Mouse (Mus musculus) kidney, adult 2 months (tissue): ENCODE results near the gene Arhgap45. TPM values are rescaled to one million over a fixed set of nuclear protein-coding genes. Genes with fewer than 3 reads are reported as not detected.

Experiments used
- DNase-seq: peaks from one replicate; pipeline ENCODE4 v3.0.0; 2021
- H3K27ac ChIP-seq: fragments of 200-500 bp; 2 replicates; pipeline ENCODE4 v1.5.1; 2012; ENCODE audit warnings: low read depth, low read length, control low read depth, inconsistent platforms; ENCODE audit not compliant: insufficient read depth
- H3K27me3 ChIP-seq: fragments of 200-500 bp; replicated peaks from 2 replicates; pipeline ENCODE4 v1.6.1; 2012; ENCODE audit warnings: mild to moderate bottlenecking, moderate library complexity, low read length, inconsistent platforms; ENCODE audit not compliant: control insufficient read depth, insufficient read depth
- H3K36me3 ChIP-seq: fragments of 200-500 bp; 2 replicates; pipeline ENCODE4 v1.6.1; 2012; ENCODE audit warnings: mild to moderate bottlenecking, moderate library complexity, low read length, inconsistent platforms; ENCODE audit not compliant: control insufficient read depth, insufficient read depth
- H3K4me1 ChIP-seq: fragments of 200-500 bp; 2 replicates; pipeline ENCODE4 v1.6.1; 2011; ENCODE audit warnings: low read length; ENCODE audit not compliant: control insufficient read depth, insufficient read depth
- H3K4me3 ChIP-seq: fragments of 200-500 bp; 2 replicates; pipeline ENCODE4 v1.5.1; 2011; ENCODE audit warnings: mild to moderate bottlenecking, low read depth, low read length, control low read depth; ENCODE audit not compliant: insufficient read depth
- CTCF ChIP-seq: fragments of 200-500 bp; conservative IDR thresholded peaks from 2 replicates; pipeline ENCODE4 v1.5.1; 2011; ENCODE audit warnings: low read depth, mild to moderate bottlenecking, control low read depth, low read length, moderate library complexity, mixed read lengths; ENCODE audit not compliant: insufficient read depth, insufficient read length
- POLR2A ChIP-seq: fragments of 200-500 bp; IDR thresholded peaks from one replicate; pipeline ENCODE4 v1.6.1; 2011; ENCODE audit warnings: low read depth, low read length, control low read depth
- WGBS: fragments of 180-500 bp; shearing (Covaris S2); methylation state at CpG from one replicate; pipeline ENCODE4 v1.1.7; 2018; 5-methylcytosine and 5-hydroxymethylcytosine counted together
- polyA plus RNA-seq: library from polyadenylated mRNA; depleted of rRNA; stranded (reverse); fragments of >200 nt; gene quantifications from 2 replicates; pipeline ENCODE4 v1.2.3, GENCODE M21; 2012; rRNA removed

The Arhgap45 gene
- polyA plus RNA-seq, 1 experiment = 25.5 TPM

DNA sequence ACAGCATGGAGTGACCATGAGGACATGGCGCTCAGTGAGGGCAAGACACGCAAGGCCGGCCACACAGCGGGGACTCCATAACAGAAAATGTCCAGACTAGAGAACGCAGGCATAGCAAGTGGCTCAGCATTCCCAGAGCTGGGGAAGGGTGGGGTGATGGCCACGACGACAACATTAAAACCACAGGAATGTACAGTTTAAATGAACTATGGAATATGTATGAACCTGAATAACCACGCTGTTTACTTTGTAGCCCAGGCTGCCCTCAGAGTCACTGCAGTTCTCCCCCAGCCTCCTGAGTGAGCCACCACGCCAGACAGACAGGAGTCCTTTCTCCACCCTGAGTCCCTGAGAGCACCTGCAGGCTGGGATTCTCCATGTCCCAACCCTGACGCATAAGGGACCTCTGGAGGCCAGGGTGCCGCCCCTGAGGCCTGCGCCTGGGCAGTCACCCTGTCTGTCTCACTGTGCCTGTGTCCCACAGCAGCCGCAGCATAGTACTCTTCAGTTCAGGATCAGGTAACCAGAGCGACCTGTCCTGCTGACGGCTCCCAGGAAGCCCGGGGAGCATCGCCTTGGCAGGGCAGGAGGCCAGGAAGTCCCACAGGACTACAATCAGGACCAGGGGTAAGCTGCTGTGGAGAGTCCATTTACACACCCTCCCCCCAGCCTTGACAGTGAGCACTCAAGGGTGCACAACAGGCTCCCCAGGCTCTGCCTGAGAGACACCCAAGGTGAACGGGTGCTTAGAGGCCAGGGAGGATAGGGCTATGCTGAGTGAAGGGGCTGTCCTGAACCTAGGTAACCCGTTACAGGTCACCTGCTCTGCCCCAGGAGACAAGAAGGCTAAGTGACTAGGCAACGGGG, 56.4 kb downstream of the Arhgap45 start:
- 65% methylated on average over 20 of the region's 20 CpGs for WGBS
- H3K27me3 ChIP-seq = no peaks in the 10 kb centered on the region
- H3K36me3 ChIP-seq = no peaks in the 10 kb centered on the region
- H3K27ac ChIP-seq = 0 out of 2 replicates have a peak overlapping the region, but pooled peaks have one; percentile 2
- peaks cover 37% of the 10 kb centered on the region for H3K4me1 ChIP-seq
- no peak overlapping the region for H3K4me3 ChIP-seq
- DNase-seq = peak; percentile 71
- TF ChIP-seq CTCF = no peak
- no peak for TF ChIP-seq POLR2A

DNA sequence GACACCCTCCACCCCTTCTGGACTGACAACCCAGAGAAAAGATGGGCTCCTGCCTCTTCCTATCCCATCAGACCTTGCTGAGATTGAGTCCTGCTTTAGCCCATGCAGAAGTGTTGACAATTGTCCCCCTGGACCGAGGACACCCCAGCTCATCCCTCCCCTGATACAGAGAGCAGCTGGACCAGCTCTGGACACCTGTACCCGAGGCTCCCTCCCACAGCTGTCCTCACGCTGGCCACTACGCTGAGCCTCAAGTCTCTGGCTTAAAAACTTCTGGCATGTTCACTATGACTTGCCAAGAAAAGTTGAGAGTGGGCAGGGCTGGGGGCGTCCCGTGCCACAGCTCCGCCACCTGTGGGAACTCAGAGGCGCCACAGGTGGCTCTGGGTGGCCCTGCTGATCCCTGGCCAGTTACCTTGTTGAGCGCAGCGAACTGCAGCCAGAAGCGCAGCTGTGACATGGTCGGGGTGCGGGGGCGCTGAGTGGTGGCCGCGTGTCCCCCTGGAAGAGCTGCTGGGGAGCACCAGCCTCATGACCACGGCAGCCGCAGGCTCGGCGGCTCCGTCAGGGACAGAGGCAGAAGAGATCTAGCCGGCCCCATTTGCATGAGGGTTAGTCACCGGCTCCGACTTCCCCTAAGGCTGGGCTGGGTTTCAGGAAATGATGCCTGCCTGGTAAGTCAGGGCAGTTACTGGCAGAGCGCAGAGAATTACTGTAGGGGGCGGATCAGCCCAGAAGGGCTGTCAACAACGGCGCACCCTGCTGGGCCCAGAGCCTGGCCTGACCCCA, 58.6 kb downstream of the Arhgap45 start:
- peak overlapping the region; percentile 54 for H3K4me3 ChIP-seq
- no peaks in the 10 kb centered on the region for H3K36me3 ChIP-seq
- 34% methylated on average over 28 of the region's 28 CpGs for WGBS
- no peaks in the 10 kb centered on the region for H3K27me3 ChIP-seq
- no peak for TF ChIP-seq POLR2A
- peak; percentile 31; the same call in 1 of the 2 replicates for TF ChIP-seq CTCF
- peaks cover 37% of the 10 kb centered on the region for H3K4me1 ChIP-seq
- H3K27ac ChIP-seq = peak overlapping the region; percentile 82
- peak; percentile 83 for DNase-seq

DNA sequence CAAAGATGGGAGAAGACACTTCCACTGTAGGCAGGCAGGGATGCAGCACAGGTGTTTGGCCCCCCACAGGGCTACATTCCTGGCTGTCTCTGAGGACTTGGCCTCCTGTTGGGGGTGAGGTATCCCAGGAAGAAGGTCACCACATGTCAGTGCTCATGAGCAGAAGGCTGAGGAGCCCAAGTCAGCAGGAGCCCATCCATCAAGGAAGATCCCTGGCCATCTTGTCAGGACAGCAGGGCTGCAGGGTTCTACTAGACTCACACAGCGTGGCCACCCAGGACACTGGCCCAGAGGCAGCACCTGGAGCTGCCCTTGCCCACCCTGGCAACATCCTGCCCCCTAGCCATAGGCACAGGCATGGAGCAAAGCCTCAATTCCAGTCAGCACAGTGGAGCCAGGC, 59.5 kb downstream of the Arhgap45 start:
- H3K4me1 ChIP-seq = peaks cover 33% of the 10 kb centered on the region
- WGBS = 68% methylated on average over 1 of the region's 1 CpGs
- H3K36me3 ChIP-seq = no peaks in the 10 kb centered on the region

DNA sequence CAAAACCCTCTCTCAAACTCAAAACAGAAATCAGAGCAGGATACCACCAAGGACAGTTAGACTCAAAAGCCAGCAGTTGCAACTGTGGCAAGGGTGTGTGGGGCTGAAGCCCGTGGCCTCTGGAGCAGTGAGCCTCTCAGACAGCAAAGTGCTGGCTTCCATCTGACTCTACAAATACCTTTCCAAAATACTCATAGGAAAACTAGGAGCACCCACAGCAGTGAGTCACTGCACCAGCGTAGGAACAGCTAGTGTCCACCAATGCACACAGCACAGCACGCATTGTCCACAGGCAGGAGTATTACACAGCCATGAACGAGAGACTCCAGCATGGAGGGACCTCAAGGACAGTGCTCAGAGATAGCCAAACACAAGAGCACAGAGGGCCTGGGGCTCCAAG, 59.9 kb downstream of the Arhgap45 start:
- no peak for TF ChIP-seq CTCF
- no peak for TF ChIP-seq POLR2A
- Histone ChIP-seq H3K27ac (no peak overlapping the region), H3K4me3 (no peak overlapping the region), H3K36me3 (no peaks in the 10 kb centered on the region), H3K27me3 (no peaks in the 10 kb centered on the region), H3K4me1 (peaks cover 30% of the 10 kb centered on the region)
- 97% methylated on average over 4 of the region's 4 CpGs for WGBS
- no peak for DNase-seq

More for the DNA sequence above, 59.5 kb downstream of the Arhgap45 start:
- H3K27me3 ChIP-seq = no peaks in the 10 kb centered on the region
- TF ChIP-seq CTCF (no peak), POLR2A (no peak)
- no peak for DNase-seq
- no peak overlapping the region for H3K4me3 ChIP-seq
- no peak overlapping the region for H3K27ac ChIP-seq

DNA sequence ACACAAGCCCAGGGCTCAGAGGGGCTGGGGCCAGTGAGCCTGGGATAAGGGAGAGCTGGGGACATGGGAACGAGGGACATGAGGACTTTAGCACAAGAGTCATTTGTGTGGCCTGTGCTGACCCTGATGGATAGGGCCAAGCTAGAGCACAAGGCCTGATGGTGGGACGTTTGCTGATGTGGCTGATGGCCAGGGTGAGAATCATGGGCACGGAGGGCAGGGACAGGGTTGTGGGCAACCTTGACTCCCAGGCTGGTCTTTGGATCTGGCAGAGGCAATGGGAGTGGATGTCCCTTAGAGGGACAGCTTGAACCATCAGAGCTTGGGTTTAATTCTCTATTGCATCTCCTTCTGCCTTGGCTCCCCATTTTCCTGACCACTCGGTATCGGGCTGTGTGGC, 60.9 kb downstream of the Arhgap45 start:
- no peaks in the 10 kb centered on the region for H3K36me3 ChIP-seq
- no peaks in the 10 kb centered on the region for H3K27me3 ChIP-seq
- H3K4me3 ChIP-seq = no peak overlapping the region
- H3K4me1 ChIP-seq = peaks cover 21% of the 10 kb centered on the region
- no peak for DNase-seq
- H3K27ac ChIP-seq = no peak overlapping the region
- WGBS = 89% methylated on average over 5 of the region's 5 CpGs
- TF ChIP-seq CTCF = no peak
- no peak for TF ChIP-seq POLR2A

DNA sequence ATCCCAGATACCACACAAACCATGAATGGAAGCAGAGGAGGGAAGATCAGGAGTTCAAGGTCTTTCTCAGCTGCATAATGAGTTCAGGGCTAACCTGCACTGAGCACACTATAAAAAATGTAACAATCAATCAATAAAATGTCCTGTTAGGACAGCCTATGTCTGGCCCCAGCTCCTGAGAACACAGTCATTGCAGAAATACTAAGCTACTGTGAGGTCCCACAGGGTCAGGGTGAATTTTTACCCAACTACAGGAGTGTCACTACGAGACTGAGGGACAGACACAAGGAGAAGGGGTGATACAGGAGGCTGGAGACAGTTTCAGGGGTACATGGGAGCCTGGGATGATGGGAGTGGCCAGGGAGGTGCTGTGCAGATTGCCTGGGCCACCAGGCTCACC, 61.9 kb downstream of the Arhgap45 start:
- no peaks in the 10 kb centered on the region for H3K36me3 ChIP-seq
- WGBS = 97% methylated on average over 1 of the region's 1 CpGs

DNA sequence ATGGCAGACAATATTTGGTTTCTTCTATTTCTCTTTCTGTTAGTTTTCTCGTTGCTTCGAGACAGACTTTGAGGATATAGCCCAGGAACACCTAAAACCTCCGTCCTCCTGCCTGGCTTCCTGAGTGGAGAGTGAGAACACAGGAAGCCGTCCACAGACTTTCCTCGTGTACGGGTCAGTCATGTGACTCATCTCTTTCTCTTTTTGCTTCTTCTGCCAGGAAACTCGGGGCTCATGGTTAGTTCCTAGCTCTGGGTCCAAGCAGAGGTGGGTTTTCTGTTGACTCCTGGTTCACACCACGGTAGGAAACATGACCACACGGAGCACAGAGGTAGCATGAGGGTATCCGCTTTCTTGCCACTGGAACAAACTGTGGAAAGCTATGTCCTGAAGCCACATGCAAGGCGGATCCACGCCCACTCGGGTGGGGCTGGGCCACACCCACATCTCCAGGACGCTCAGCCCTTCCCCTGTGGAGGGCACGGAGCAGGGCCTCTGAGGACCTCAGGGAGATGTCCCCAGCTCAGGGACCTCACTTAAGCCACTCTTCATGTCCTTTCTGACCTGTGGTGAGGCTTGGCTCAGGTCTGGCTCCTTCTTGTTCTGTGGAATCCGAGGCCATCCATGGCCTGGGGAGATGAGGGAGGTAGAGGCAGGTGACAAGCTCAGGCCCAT, 64.1 kb downstream of the Arhgap45 start:
- H3K4me3 ChIP-seq = no peak overlapping the region
- 64% methylated on average over 16 of the region's 16 CpGs for WGBS
- no peaks in the 10 kb centered on the region for H3K36me3 ChIP-seq
- H3K27ac ChIP-seq = no peak overlapping the region
- no peak for DNase-seq
- peaks cover 5% of the 10 kb centered on the region for H3K4me1 ChIP-seq
- TF ChIP-seq CTCF (no peak), POLR2A (no peak)
- H3K27me3 ChIP-seq = no peaks in the 10 kb centered on the region

More for the DNA sequence above, 61.9 kb downstream of the Arhgap45 start:
- no peak overlapping the region for H3K27ac ChIP-seq
- no peak overlapping the region for H3K4me3 ChIP-seq
- no peaks in the 10 kb centered on the region for H3K27me3 ChIP-seq
- peaks cover 12% of the 10 kb centered on the region for H3K4me1 ChIP-seq
- no peak for DNase-seq
- TF ChIP-seq CTCF (no peak), POLR2A (no peak)

Other genes starting within 250 kb of the Arhgap45 start
- 90.2 and 122 TPM in 2 replicates for gene Rnf126, start 249.7 kb upstream of the Arhgap45 start, polyA plus RNA-seq
- gene Fstl3, start 239.4 kb upstream of the Arhgap45 start, polyA plus RNA-seq = 17.0 and 24.1 TPM in 2 replicates
- gene Prss57, start 225.7 kb upstream of the Arhgap45 start, polyA plus RNA-seq = 0.03 and 0.08 TPM in 2 replicates
- gene Palm, start 223.1 kb upstream of the Arhgap45 start, polyA plus RNA-seq = 110 and 121 TPM in 2 replicates
- gene Misp, start 195.7 kb upstream of the Arhgap45 start, polyA plus RNA-seq = 17.9 and 19.9 TPM in 2 replicates
- gene Ptbp1, start 162.2 kb upstream of the Arhgap45 start, polyA plus RNA-seq = 184 and 198 TPM in 2 replicates
- 0.67 and 0.99 TPM in 2 replicates for gene Prtn3, start 142.2 kb upstream of the Arhgap45 start, polyA plus RNA-seq
- gene Plppr3, start 142.0 kb upstream of the Arhgap45 start, polyA plus RNA-seq = 2.7 and 3.2 TPM in 2 replicates
- 0.10 TPM in 1 of 2 replicates, not detected in the other for gene Elane, start 130.4 kb upstream of the Arhgap45 start, polyA plus RNA-seq
- gene Cfd, start 125.8 kb upstream of the Arhgap45 start, polyA plus RNA-seq = 1,335 and 2,389 TPM in 2 replicates
- 57.1 and 75.4 TPM in 2 replicates for gene Med16, start 107.7 kb upstream of the Arhgap45 start, polyA plus RNA-seq
- gene Gm26602, start 105.8 kb upstream of the Arhgap45 start, polyA plus RNA-seq = not detected in 2 replicates
- gene Kiss1r, start 99.7 kb upstream of the Arhgap45 start, polyA plus RNA-seq = 5.6 and 9.2 TPM in 2 replicates
- gene R3hdm4, start 95.4 kb upstream of the Arhgap45 start, polyA plus RNA-seq = 146 and 154 TPM in 2 replicates
- 6.7 and 8.1 TPM in 2 replicates for gene Arid3a, start 89.6 kb upstream of the Arhgap45 start, polyA plus RNA-seq
- 60.4 and 67.5 TPM in 2 replicates for gene Wdr18, start 56.5 kb upstream of the Arhgap45 start, polyA plus RNA-seq
- 1.6 and 2.0 TPM in 2 replicates for gene Grin3b, start 45.9 kb upstream of the Arhgap45 start, polyA plus RNA-seq
- gene Tmem259, start 32.3 kb upstream of the Arhgap45 start, polyA plus RNA-seq = 262 and 316 TPM in 2 replicates
- 52.3 and 55.5 TPM in 2 replicates for gene Cnn2, start 28.1 kb upstream of the Arhgap45 start, polyA plus RNA-seq
- gene Abca7, start 20.2 kb upstream of the Arhgap45 start, polyA plus RNA-seq = 10.6 and 11.8 TPM in 2 replicates
- gene Polr2e, start 23.1 kb downstream of the Arhgap45 start, polyA plus RNA-seq = 230 and 235 TPM in 2 replicates
- gene Gpx4, start 30.5 kb downstream of the Arhgap45 start, polyA plus RNA-seq = 1,431 and 1,557 TPM in 2 replicates
- gene Sbno2, start 88.9 kb downstream of the Arhgap45 start, polyA plus RNA-seq = 27.7 and 30.8 TPM in 2 replicates
- gene Stk11, start 99.2 kb downstream of the Arhgap45 start, polyA plus RNA-seq = 114 and 117 TPM in 2 replicates
- gene Atp5d, start 122.0 kb downstream of the Arhgap45 start, polyA plus RNA-seq = 1,948 and 2,036 TPM in 2 replicates
- 8.1 and 8.7 TPM in 2 replicates for gene Cbarp, start 124.2 kb downstream of the Arhgap45 start, polyA plus RNA-seq
- 65.6 and 67.0 TPM in 2 replicates for gene Midn, start 131.6 kb downstream of the Arhgap45 start, polyA plus RNA-seq
- gene Cirbp, start 149.3 kb downstream of the Arhgap45 start, polyA plus RNA-seq = 86.7 and 87.8 TPM in 2 replicates
- gene 1600002K03Rik, start 156.3 kb downstream of the Arhgap45 start, polyA plus RNA-seq = 7.9 and 11.2 TPM in 2 replicates
- gene Efna2, start 162.8 kb downstream of the Arhgap45 start, polyA plus RNA-seq = 1.5 TPM in 2 replicates
- 25.6 and 30.4 TPM in 2 replicates for gene Mum1, start 209.8 kb downstream of the Arhgap45 start, polyA plus RNA-seq
- 1,001 and 1,041 TPM in 2 replicates for gene Ndufs7, start 232.5 kb downstream of the Arhgap45 start, polyA plus RNA-seq
- 66.7 and 68.4 TPM in 2 replicates for gene Gamt, start 244.4 kb downstream of the Arhgap45 start, polyA plus RNA-seq
- 45.6 and 49.1 TPM in 2 replicates for gene Dazap1, start 244.8 kb downstream of the Arhgap45 start, polyA plus RNA-seq